Mouse (Mus musculus) stomach, embryonic 15.5 days (tissue): ENCODE measurements around the gene Apba2. TPM values are rescaled to one million over a fixed set of nuclear protein-coding genes. Genes with fewer than 3 reads are reported as not detected.

Experiments used
- ATAC-seq: fragments of 200-750 bp; cut with Nextera tagmentation; 2 replicates; pipeline ENCODE4 v1.8.0; 2017; ENCODE audit warnings: low read depth, moderate number of reproducible peaks, moderate TSS enrichment; ENCODE audit not compliant: insufficient read depth, low FRiP score
- H3K27ac ChIP-seq: fragments of 300-500 bp; sonication (generic); 2 replicates; pipeline ENCODE4 v1.5.1; 2015; ENCODE audit warnings: mild to moderate bottlenecking, inconsistent platforms
- H3K27me3 ChIP-seq: fragments of 300-500 bp; sonication (generic); replicated peaks from 2 replicates; pipeline ENCODE4 v1.6.1; 2015; ENCODE audit warnings: inconsistent platforms
- H3K36me3 ChIP-seq: fragments of 300-500 bp; sonication (generic); 2 replicates; pipeline ENCODE4 v1.6.1; 2015; ENCODE audit warnings: inconsistent platforms
- H3K4me1 ChIP-seq: fragments of 300-500 bp; sonication (generic); 2 replicates; pipeline ENCODE4 v1.6.1; 2015; ENCODE audit warnings: inconsistent platforms
- H3K4me2 ChIP-seq: fragments of 300-500 bp; sonication (generic); 2 replicates; pipeline ENCODE4 v1.6.1; 2015; ENCODE audit warnings: mild to moderate bottlenecking, inconsistent platforms
- H3K4me3 ChIP-seq: fragments of 300-500 bp; sonication (generic); replicated peaks from 2 replicates; pipeline ENCODE4 v1.5.1; 2015; ENCODE audit warnings: inconsistent platforms
- H3K9ac ChIP-seq: fragments of 300-500 bp; sonication (generic); 2 replicates; pipeline ENCODE4 v1.6.1; 2015; ENCODE audit warnings: inconsistent platforms
- H3K9me3 ChIP-seq: fragments of 300-500 bp; sonication (generic); 2 replicates; pipeline ENCODE4 v1.6.1; 2016; ENCODE audit warnings: inconsistent platforms
- WGBS: fragments of 180-500 bp; shearing (Covaris S2); methylation state at CpG from one replicate; pipeline ENCODE4 v1.1.7; 2015; 5-methylcytosine and 5-hydroxymethylcytosine counted together
- polyA plus RNA-seq: library from polyadenylated mRNA; unstranded; fragments of >200 nt; fragmentation: Nextera tagmentation; extraction: Ambion mirVana; gene quantifications from 2 replicates; pipeline ENCODE4 v1.2.1, GENCODE M21; 2015

Gene Apba2
- polyA plus RNA-seq, 1 experiment from 2014 or later = 6.1 TPM

DNA sequence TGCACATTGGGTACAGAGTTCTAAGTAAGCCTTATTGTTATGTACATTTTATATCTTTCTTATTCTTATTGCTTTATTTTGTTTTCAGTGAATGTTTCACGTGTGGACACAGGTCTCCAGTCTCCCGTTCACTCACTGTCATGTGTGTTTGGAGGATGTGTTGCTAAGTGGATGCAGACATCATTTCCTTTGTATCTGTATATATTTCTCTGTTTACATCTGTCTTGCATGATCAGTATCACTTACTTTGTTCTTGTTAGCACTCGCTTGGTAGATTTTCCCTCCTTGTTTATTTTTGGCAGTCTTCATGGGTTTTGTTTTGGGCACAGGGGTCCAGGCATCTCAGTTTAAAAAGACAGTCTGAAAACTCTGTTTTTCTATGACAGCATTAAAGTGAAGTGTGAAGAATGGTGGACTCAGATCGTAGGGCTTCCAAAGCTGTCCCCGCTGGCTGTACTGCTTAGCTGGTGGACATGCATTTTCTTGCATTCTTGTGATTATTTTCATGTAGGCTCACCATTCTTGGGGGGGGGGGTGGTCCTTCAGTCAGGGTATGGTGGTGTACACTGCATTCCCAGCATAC, 164.3 kb downstream of the Apba2 start:
- 60% methylated on average over 5 of the region's 5 CpGs for WGBS
- ATAC-seq = no peak

DNA sequence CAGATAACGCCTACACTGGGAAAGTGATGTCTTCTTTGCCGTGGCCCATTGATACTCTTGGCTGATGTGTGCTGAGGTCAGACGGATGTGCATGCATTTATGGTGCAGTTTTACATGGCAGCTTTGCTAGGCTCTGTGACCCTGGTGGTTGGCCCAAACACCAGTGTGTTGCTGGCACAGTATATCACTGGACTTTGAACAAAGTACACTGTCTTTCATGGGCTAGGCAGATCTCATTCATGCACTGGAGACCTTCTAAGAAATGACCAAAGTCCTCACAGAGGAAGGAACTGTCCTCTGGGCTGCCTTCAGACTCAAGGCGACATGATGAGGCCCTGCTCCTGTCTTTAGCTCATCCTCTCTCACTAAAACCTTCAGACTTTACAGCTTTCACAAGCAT, 166.5 kb downstream of the Apba2 start:
- H3K9ac ChIP-seq = no peak overlapping the region
- ATAC-seq = no peak
- H3K4me2 ChIP-seq = no peak overlapping the region
- H3K4me1 ChIP-seq = no peaks in the 10 kb centered on the region
- no peaks in the 10 kb centered on the region for H3K36me3 ChIP-seq
- no peak overlapping the region for H3K4me3 ChIP-seq
- no peaks in the 10 kb centered on the region for H3K9me3 ChIP-seq
- no peak overlapping the region for H3K27ac ChIP-seq
- no peaks in the 10 kb centered on the region for H3K27me3 ChIP-seq
- 89% methylated on average over 4 of the region's 4 CpGs for WGBS

More for the DNA sequence above, 164.3 kb downstream of the Apba2 start:
- H3K27ac ChIP-seq = no peak overlapping the region
- no peak overlapping the region for H3K9ac ChIP-seq
- no peaks in the 10 kb centered on the region for H3K27me3 ChIP-seq
- H3K4me1 ChIP-seq = no peaks in the 10 kb centered on the region
- H3K4me3 ChIP-seq = no peak overlapping the region
- H3K36me3 ChIP-seq = no peaks in the 10 kb centered on the region
- H3K4me2 ChIP-seq = no peak overlapping the region
- no peaks in the 10 kb centered on the region for H3K9me3 ChIP-seq

GRCm38 (mm10) chr7:64679771-64680479, 178.4 kb downstream of the Apba2 start:
- H3K9me3 ChIP-seq = no peaks in the 10 kb centered on the region
- H3K36me3 ChIP-seq = no peaks in the 10 kb centered on the region
- no peak overlapping the region for H3K27ac ChIP-seq
- no peaks in the 10 kb centered on the region for H3K4me1 ChIP-seq
- no peak overlapping the region for H3K9ac ChIP-seq
- no peaks in the 10 kb centered on the region for H3K27me3 ChIP-seq
- H3K4me2 ChIP-seq = no peak overlapping the region
- H3K4me3 ChIP-seq = no peak overlapping the region
- ATAC-seq = no peak
- WGBS = 90% methylated on average over 10 of the region's 10 CpGs

GRCm38 (mm10) chr7:64684893-64685292, 183.4 kb downstream of the Apba2 start:
- Histone ChIP-seq H3K9me3 (no peaks in the 10 kb centered on the region), H3K4me3 (no peak overlapping the region), H3K27ac (no peak overlapping the region), H3K36me3 (no peaks in the 10 kb centered on the region), H3K9ac (no peak overlapping the region), H3K27me3 (no peaks in the 10 kb centered on the region), H3K4me1 (no peaks in the 10 kb centered on the region), H3K4me2 (no peak overlapping the region)
- ATAC-seq = no peak
- WGBS = 68% methylated on average over 4 of the region's 4 CpGs

DNA sequence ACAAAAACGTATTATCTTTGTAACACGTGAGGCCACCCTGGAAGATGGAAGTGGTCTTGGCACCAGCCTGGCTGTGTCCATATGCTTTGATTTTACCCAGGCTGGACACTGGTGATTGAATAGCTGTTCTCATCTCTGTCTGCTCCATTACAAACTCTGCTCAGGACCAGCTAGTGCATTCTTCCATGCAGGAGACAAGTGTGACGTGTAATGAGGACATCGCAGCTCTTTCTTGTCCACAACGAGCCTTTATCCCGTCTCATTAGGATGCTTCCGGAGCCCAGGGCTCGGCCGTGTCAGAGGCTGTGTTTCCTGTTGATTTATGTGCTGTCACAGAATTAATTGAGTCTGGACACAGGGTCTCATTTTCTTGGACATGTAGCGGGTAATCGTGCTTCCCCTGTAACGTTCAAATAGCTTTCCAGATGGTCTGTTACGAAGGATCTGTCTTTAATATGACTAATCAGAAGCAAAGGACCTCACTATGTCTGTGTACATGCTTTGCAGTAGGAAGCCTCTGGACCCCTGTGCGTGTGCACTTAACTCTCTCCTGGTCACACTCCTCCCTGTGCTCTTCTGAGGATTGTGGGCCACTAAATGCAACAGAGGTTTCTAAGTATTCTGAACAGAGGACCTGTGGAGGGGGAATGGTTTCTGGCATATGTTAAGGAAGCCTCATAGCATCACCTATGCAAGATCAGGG, 186.8 kb downstream of the Apba2 start:
- no peak for ATAC-seq

DNA sequence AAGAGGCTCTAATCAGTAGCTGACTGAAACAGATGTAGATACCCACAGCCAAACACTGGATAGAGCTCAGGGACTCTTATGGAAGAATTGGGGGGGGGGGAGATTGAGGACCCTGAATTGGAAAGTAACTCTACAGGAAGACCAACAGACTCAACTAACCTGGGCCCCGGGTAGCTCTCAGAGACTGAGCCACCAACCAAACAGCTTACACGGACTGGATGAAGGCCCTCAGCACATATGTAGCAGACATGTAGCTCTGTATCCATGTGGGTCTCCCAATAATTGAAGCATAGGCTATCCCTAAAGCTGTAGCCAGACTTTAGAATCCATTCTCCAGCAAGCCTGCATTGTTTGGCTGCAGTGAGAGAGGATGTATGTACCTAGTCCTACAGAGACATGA, 190.3 kb downstream of the Apba2 start:
- Histone ChIP-seq H3K9ac (no peak overlapping the region), H3K9me3 (no peaks in the 10 kb centered on the region), H3K4me1 (no peaks in the 10 kb centered on the region), H3K27ac (no peak overlapping the region), H3K36me3 (no peaks in the 10 kb centered on the region), H3K4me2 (no peak overlapping the region), H3K4me3 (no peak overlapping the region), H3K27me3 (no peaks in the 10 kb centered on the region)
- 89% methylated on average over 2 of the region's 2 CpGs for WGBS
- ATAC-seq = no peak

More for the DNA sequence above, 186.8 kb downstream of the Apba2 start:
- Histone ChIP-seq H3K27me3 (no peaks in the 10 kb centered on the region), H3K9me3 (no peaks in the 10 kb centered on the region), H3K9ac (no peak overlapping the region), H3K36me3 (no peaks in the 10 kb centered on the region), H3K4me3 (no peak overlapping the region), H3K4me2 (no peak overlapping the region), H3K4me1 (no peaks in the 10 kb centered on the region), H3K27ac (no peak overlapping the region)
- 55% methylated on average over 14 of the region's 14 CpGs for WGBS

DNA sequence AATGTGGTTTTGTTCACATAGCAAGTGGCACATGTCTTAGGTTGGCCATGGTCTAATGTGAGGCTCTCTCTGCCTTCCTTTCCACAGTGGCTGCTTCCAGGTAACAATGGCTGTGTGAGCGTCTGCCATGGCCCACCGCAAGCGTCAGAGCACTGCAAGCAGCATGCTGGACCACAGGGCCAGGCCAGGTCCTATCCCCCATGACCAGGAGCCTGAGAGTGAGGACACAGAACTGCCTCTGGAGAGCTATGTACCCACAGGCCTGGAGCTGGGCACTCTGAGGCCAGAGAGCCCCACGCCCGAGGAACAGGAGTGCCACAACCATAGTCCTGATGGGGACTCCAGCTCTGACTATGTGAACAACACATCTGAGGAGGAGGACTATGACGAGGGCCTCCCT, 193.4 kb downstream of the Apba2 start:
- H3K4me3 ChIP-seq = no peak overlapping the region
- WGBS = 87% methylated on average over 6 of the region's 6 CpGs
- no peaks in the 10 kb centered on the region for H3K4me1 ChIP-seq
- H3K9me3 ChIP-seq = no peaks in the 10 kb centered on the region
- no peak overlapping the region for H3K27ac ChIP-seq
- H3K4me2 ChIP-seq = no peak overlapping the region
- H3K36me3 ChIP-seq = no peaks in the 10 kb centered on the region
- no peaks in the 10 kb centered on the region for H3K27me3 ChIP-seq
- H3K9ac ChIP-seq = no peak overlapping the region
- no peak for ATAC-seq

- no peak overlapping the region for H3K27ac ChIP-seq
- ATAC-seq = no peak
- H3K36me3 ChIP-seq = no peaks in the 10 kb centered on the region
- no peak overlapping the region for H3K4me2 ChIP-seq
- 68% methylated on average over 14 of the region's 14 CpGs for WGBS
- H3K4me1 ChIP-seq = no peaks in the 10 kb centered on the region
- no peaks in the 10 kb centered on the region for H3K27me3 ChIP-seq
- H3K9me3 ChIP-seq = no peaks in the 10 kb centered on the region
- no peak overlapping the region for H3K9ac ChIP-seq
- H3K4me3 ChIP-seq = no peak overlapping the region
These were observed 195.2 kb downstream of the Apba2 start for GRCm38 (mm10) chr7:64696521-64697281.

- H3K27ac ChIP-seq = no peak overlapping the region
- no peaks in the 10 kb centered on the region for H3K4me1 ChIP-seq
- H3K9ac ChIP-seq = no peak overlapping the region
- no peak for ATAC-seq
- WGBS = 90% methylated on average over 6 of the region's 6 CpGs
- no peaks in the 10 kb centered on the region for H3K27me3 ChIP-seq
- no peaks in the 10 kb centered on the region for H3K36me3 ChIP-seq
- H3K9me3 ChIP-seq = no peaks in the 10 kb centered on the region
- H3K4me3 ChIP-seq = no peak overlapping the region
- H3K4me2 ChIP-seq = no peak overlapping the region
These were observed 196.4 kb downstream of the Apba2 start for GRCm38 (mm10) chr7:64697791-64698337.

DNA sequence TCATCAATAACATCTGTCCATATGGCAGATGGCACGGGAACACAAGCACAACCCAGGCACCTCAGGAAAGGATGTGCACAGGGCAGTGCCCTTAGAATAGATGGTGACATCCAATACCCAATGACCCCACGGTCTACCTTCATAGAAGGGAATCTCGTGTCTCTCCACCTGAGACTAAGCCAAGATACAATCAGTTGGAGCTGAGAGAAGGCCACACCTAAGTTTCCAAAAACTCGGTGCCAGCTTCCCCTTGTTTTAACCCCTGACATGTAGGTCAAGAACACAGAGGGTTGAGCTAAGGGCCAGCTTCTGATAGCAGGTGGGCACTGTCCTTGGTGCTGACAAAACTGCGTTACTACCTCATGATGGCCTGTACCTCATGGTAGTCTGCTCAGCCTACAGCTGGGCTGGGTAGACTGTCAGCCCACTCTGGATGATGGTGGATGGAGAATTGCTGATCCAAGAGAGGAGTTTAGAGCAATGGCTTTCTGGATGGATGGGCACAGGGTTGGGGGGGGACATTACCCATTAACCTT, 202.6 kb downstream of the Apba2 start:
- no peaks in the 10 kb centered on the region for H3K36me3 ChIP-seq
- H3K27ac ChIP-seq = no peak overlapping the region
- H3K4me3 ChIP-seq = no peak overlapping the region
- ATAC-seq = no peak
- no peaks in the 10 kb centered on the region for H3K9me3 ChIP-seq
- WGBS = 63% methylated on average over 5 of the region's 5 CpGs
- H3K4me2 ChIP-seq = no peak overlapping the region
- no peaks in the 10 kb centered on the region for H3K27me3 ChIP-seq
- H3K9ac ChIP-seq = no peak overlapping the region
- no peaks in the 10 kb centered on the region for H3K4me1 ChIP-seq

- Histone ChIP-seq H3K9me3 (no peaks in the 10 kb centered on the region), H3K4me2 (no peak overlapping the region), H3K27ac (no peak overlapping the region)
These were observed 206.7 kb downstream of the Apba2 start for GRCm38 (mm10) chr7:64708176-64708575.

More at GRCm38 (mm10) chr7:64708176-64708575, 206.7 kb downstream of the Apba2 start:
- H3K9ac ChIP-seq = no peak overlapping the region
- H3K36me3 ChIP-seq = no peaks in the 10 kb centered on the region
- no peaks in the 10 kb centered on the region for H3K4me1 ChIP-seq
- no peak for ATAC-seq
- WGBS = 83% methylated on average over 4 of the region's 4 CpGs
- no peaks in the 10 kb centered on the region for H3K27me3 ChIP-seq
- no peak overlapping the region for H3K4me3 ChIP-seq
